Mouse (Mus musculus) midbrain, embryonic 13.5 days (tissue): ENCODE measurements at regions not wholly inside any gene's neighbourhood (a gene's known extent, or its start where the extent isn't known, plus 50 kb on each side); places are given as distances from the start of the nearest gene placed in this dataset.

Experiments
- ATAC-seq: fragments of 200-750 bp; cut with Nextera tagmentation; 2 replicates; pipeline ENCODE4 v1.8.0; 2017; ENCODE audit warnings: mild to moderate bottlenecking, moderate TSS enrichment, moderate library complexity
- H3K27ac ChIP-seq: fragments of 300-500 bp; sonication (generic); 2 replicates; pipeline ENCODE4 v1.5.1; 2015; ENCODE audit warnings: inconsistent platforms, mild to moderate bottlenecking, moderate library complexity
- H3K27me3 ChIP-seq: fragments of 300-500 bp; sonication (generic); 2 replicates; pipeline ENCODE4 v1.6.1; 2015; ENCODE audit warnings: mild to moderate bottlenecking, inconsistent platforms
- H3K36me3 ChIP-seq: fragments of 300-500 bp; sonication (generic); 2 replicates; pipeline ENCODE4 v1.6.1; 2015; ENCODE audit warnings: mild to moderate bottlenecking, inconsistent platforms
- H3K4me1 ChIP-seq: fragments of 300-500 bp; sonication (generic); replicated peaks from 2 replicates; pipeline ENCODE4 v1.6.1; 2015; ENCODE audit warnings: inconsistent platforms
- H3K4me2 ChIP-seq: fragments of 300-500 bp; sonication (generic); replicated peaks from 2 replicates; pipeline ENCODE4 v1.6.1; 2015; ENCODE audit warnings: moderate library complexity, mild to moderate bottlenecking, inconsistent platforms
- H3K4me3 ChIP-seq: fragments of 300-500 bp; sonication (generic); replicated peaks from 2 replicates; pipeline ENCODE4 v1.5.1; 2015; ENCODE audit warnings: mild to moderate bottlenecking, inconsistent platforms
- H3K9ac ChIP-seq: fragments of 300-500 bp; sonication (generic); replicated peaks from 2 replicates; pipeline ENCODE4 v1.6.1; 2015; ENCODE audit warnings: mild to moderate bottlenecking, inconsistent platforms
- H3K9me3 ChIP-seq: fragments of 300-500 bp; sonication (generic); 2 replicates; pipeline ENCODE4 v1.6.1; 2016; ENCODE audit warnings: mild to moderate bottlenecking, inconsistent platforms
- WGBS: fragments of 180-500 bp; shearing (Covaris S2); methylation state at CpG from one replicate; pipeline ENCODE4 v1.1.7; 2015; 5-methylcytosine and 5-hydroxymethylcytosine counted together

- H3K27me3 ChIP-seq = no peaks in the 10 kb centered on the region
- 95% methylated on average over 1 of the region's 1 CpGs for WGBS
- no peak overlapping the region for H3K9ac ChIP-seq
- H3K36me3 ChIP-seq = no peaks in the 10 kb centered on the region
- H3K4me2 ChIP-seq = no peak overlapping the region
- peaks cover 11% of the 10 kb centered on the region for H3K4me1 ChIP-seq
- no peaks in the 10 kb centered on the region for H3K9me3 ChIP-seq
- no peak for ATAC-seq
- no peak overlapping the region for H3K27ac ChIP-seq
- no peak overlapping the region for H3K4me3 ChIP-seq
Measured at GRCm38 (mm10) chr8:77825786-77826185, 101.5 kb upstream of the Ednra start.

GRCm38 (mm10) chr8:77826255-77826654 is 102.0 kb upstream of the Ednra start:
- ATAC-seq = no peak
- 76% methylated on average over 2 of the region's 2 CpGs for whole genome bisulfite sequencing
- H3K4me2 ChIP-seq = no peak overlapping the region
- H3K9me3 ChIP-seq = no peaks in the 10 kb centered on the region
- H3K4me3 ChIP-seq = no peak overlapping the region
- no peak overlapping the region for H3K9ac ChIP-seq
- no peaks in the 10 kb centered on the region for H3K27me3 ChIP-seq
- H3K36me3 ChIP-seq = no peaks in the 10 kb centered on the region
- peaks cover 11% of the 10 kb centered on the region for H3K4me1 ChIP-seq
- H3K27ac ChIP-seq = no peak overlapping the region

GRCm38 (mm10) chr8:77828079-77828478 is 103.8 kb upstream of the Ednra start:
- no peaks in the 10 kb centered on the region for H3K9me3 ChIP-seq
- no peak for ATAC-seq
- no peaks in the 10 kb centered on the region for H3K27me3 ChIP-seq
- no peak overlapping the region for H3K9ac ChIP-seq
- H3K36me3 ChIP-seq = no peaks in the 10 kb centered on the region
- 0 out of 2 replicates have a peak overlapping the region, but pooled peaks have one; percentile 6 for H3K4me2 ChIP-seq
- no peak overlapping the region for H3K4me3 ChIP-seq
- H3K4me1 ChIP-seq = peaks cover 11% of the 10 kb centered on the region
- no peak overlapping the region for H3K27ac ChIP-seq
- 15% methylated on average over 7 of the region's 7 CpGs for WGBS

- Histone ChIP-seq H3K4me3 (no peak overlapping the region), H3K9me3 (no peaks in the 10 kb centered on the region), H3K9ac (no peak overlapping the region), H3K4me1 (peaks cover 11% of the 10 kb centered on the region), H3K27ac (no peak overlapping the region), H3K4me2 (no peak overlapping the region), H3K27me3 (no peaks in the 10 kb centered on the region), H3K36me3 (no peaks in the 10 kb centered on the region)
- WGBS = 64% methylated on average over 5 of the region's 5 CpGs
- no peak for ATAC-seq
Measured at GRCm38 (mm10) chr8:77829126-77829748, 105.0 kb upstream of the Ednra start.

- no peak overlapping the region for H3K9ac ChIP-seq
- no peak for ATAC-seq
- H3K4me1 ChIP-seq = peaks cover 11% of the 10 kb centered on the region
- H3K36me3 ChIP-seq = no peaks in the 10 kb centered on the region
- no peaks in the 10 kb centered on the region for H3K27me3 ChIP-seq
- WGBS = 84% methylated on average over 5 of the region's 5 CpGs
- no peaks in the 10 kb centered on the region for H3K9me3 ChIP-seq
- no peak overlapping the region for H3K4me3 ChIP-seq
- no peak overlapping the region for H3K4me2 ChIP-seq
- no peak overlapping the region for H3K27ac ChIP-seq
Measured at GRCm38 (mm10) chr8:77829764-77830163, 105.5 kb upstream of the Ednra start.

- Histone ChIP-seq H3K4me3 (no peak overlapping the region), H3K27me3 (no peaks in the 10 kb centered on the region), H3K36me3 (no peaks in the 10 kb centered on the region), H3K4me1 (no peaks in the 10 kb centered on the region; the same call in 1 of the 2 replicates), H3K9me3 (no peaks in the 10 kb centered on the region), H3K27ac (no peak overlapping the region), H3K4me2 (no peak overlapping the region), H3K9ac (no peak overlapping the region)
- no peak for ATAC-seq
- WGBS = 86% methylated on average over 6 of the region's 6 CpGs
Measured at GRCm38 (mm10) chr8:77834283-77834682, 110.0 kb upstream of the Ednra start.

- no peak for ATAC-seq
- Histone ChIP-seq H3K9ac (no peak overlapping the region), H3K4me1 (no peaks in the 10 kb centered on the region), H3K27ac (no peak overlapping the region), H3K27me3 (no peaks in the 10 kb centered on the region), H3K9me3 (no peaks in the 10 kb centered on the region), H3K4me3 (no peak overlapping the region), H3K36me3 (no peaks in the 10 kb centered on the region), H3K4me2 (no peak overlapping the region)
- 80% methylated on average over 5 of the region's 5 CpGs for WGBS
Measured at GRCm38 (mm10) chr8:77836902-77837489, 112.7 kb upstream of the Ednra start.

- WGBS = 83% methylated on average over 7 of the region's 7 CpGs
- no peak for ATAC-seq
- Histone ChIP-seq H3K4me3 (no peak overlapping the region), H3K36me3 (no peaks in the 10 kb centered on the region), H3K27me3 (no peaks in the 10 kb centered on the region), H3K4me1 (no peaks in the 10 kb centered on the region), H3K9ac (no peak overlapping the region), H3K9me3 (no peaks in the 10 kb centered on the region), H3K27ac (no peak overlapping the region), H3K4me2 (no peak overlapping the region)
Measured at GRCm38 (mm10) chr8:77842392-77843139, 118.3 kb upstream of the Ednra start.

- Histone ChIP-seq H3K4me3 (no peak overlapping the region), H3K27ac (no peak overlapping the region), H3K9ac (no peak overlapping the region), H3K9me3 (no peaks in the 10 kb centered on the region), H3K4me1 (no peaks in the 10 kb centered on the region), H3K36me3 (no peaks in the 10 kb centered on the region), H3K4me2 (no peak overlapping the region), H3K27me3 (no peaks in the 10 kb centered on the region)
- no peak for ATAC-seq
- WGBS = 89% methylated on average over 3 of the region's 3 CpGs
Measured at GRCm38 (mm10) chr8:77843229-77843628, 119.0 kb upstream of the Ednra start.

GRCm38 (mm10) chr8:77850523-77850922 is 126.3 kb upstream of the Ednra start:
- no peak overlapping the region for H3K9ac ChIP-seq
- H3K9me3 ChIP-seq = no peaks in the 10 kb centered on the region; the same call in 1 of the 2 replicates
- no peak for ATAC-seq
- H3K4me3 ChIP-seq = no peak overlapping the region
- H3K27ac ChIP-seq = no peak overlapping the region
- 81% methylated on average over 5 of the region's 5 CpGs for WGBS
- no peaks in the 10 kb centered on the region for H3K27me3 ChIP-seq
- no peaks in the 10 kb centered on the region for H3K4me1 ChIP-seq
- no peaks in the 10 kb centered on the region for H3K36me3 ChIP-seq
- no peak overlapping the region for H3K4me2 ChIP-seq

- Histone ChIP-seq H3K27ac (no peak overlapping the region), H3K36me3 (no peaks in the 10 kb centered on the region), H3K4me3 (no peak overlapping the region), H3K9ac (no peak overlapping the region), H3K4me1 (no peaks in the 10 kb centered on the region), H3K9me3 (no peaks in the 10 kb centered on the region), H3K27me3 (no peaks in the 10 kb centered on the region), H3K4me2 (no peak overlapping the region)
- 70% methylated on average over 6 of the region's 6 CpGs for WGBS
- ATAC-seq = no peak
Measured at GRCm38 (mm10) chr8:77870264-77870663, 146.0 kb upstream of the Ednra start.

- Histone ChIP-seq H3K4me2 (no peak overlapping the region), H3K4me3 (no peak overlapping the region), H3K4me1 (no peaks in the 10 kb centered on the region), H3K27ac (no peak overlapping the region), H3K27me3 (no peaks in the 10 kb centered on the region), H3K36me3 (no peaks in the 10 kb centered on the region), H3K9me3 (no peaks in the 10 kb centered on the region), H3K9ac (no peak overlapping the region)
- 98% methylated on average over 1 of the region's 1 CpGs for WGBS
- ATAC-seq = no peak
Measured at GRCm38 (mm10) chr8:77872771-77873170, 148.5 kb upstream of the Ednra start.
